Mouse (Mus musculus): Measurements from ENCODE around the gene Rab31. TPM values are rescaled to one million over a fixed set of nuclear protein-coding genes. Genes with fewer than 3 reads are reported as not detected.

Gene Rab31
- polyA plus RNA-seq, 1 experiment from 2014 or later: 39.2 TPM

- no peak overlapping the region for H3K4me3 ChIP-seq (ENCODE audit: low read depth, low read length)
- 78% methylated on average over 6 of the region's 6 CpGs for WGBS
- no peaks in the 10 kb centered on the region for H3K9me3 ChIP-seq (ENCODE audit: control insufficient read depth, low read depth, low read length)
- no peaks in the 10 kb centered on the region for H3K4me1 ChIP-seq (ENCODE audit: control insufficient read depth, insufficient read depth, low read length)
- H3K9ac ChIP-seq (replicated peaks; ENCODE audit: low read depth, low read length): no peak overlapping the region
- H3K4me2 ChIP-seq (replicated peaks; ENCODE audit: low read depth, low read length): no peak overlapping the region
- no peaks in the 10 kb centered on the region for H3K36me3 ChIP-seq (ENCODE audit: control insufficient read depth, insufficient read depth, low read length)
- no peak overlapping the region for H3K27ac ChIP-seq (ENCODE audit: low read length)
- H3K27me3 ChIP-seq (ENCODE audit: control insufficient read depth, insufficient read depth, low read length): no peaks in the 10 kb centered on the region
- ATAC-seq (ENCODE audit: insufficient number of reproducible peaks, insufficient read depth, low FRiP score, low read depth): no peak
Observed at GRCm38 (mm10) chr17:65726274-65726673, 46.3 kb downstream of the Rab31 start.

- Histone ChIP-seq H3K4me1 (ENCODE audit: control insufficient read depth, insufficient read depth, low read length) (no peaks in the 10 kb centered on the region), H3K9me3 (ENCODE audit: control insufficient read depth, low read depth, low read length) (no peaks in the 10 kb centered on the region), H3K4me3 (ENCODE audit: low read depth, low read length) (no peak overlapping the region), H3K4me2 (replicated peaks; ENCODE audit: low read depth, low read length) (no peak overlapping the region), H3K9ac (replicated peaks; ENCODE audit: low read depth, low read length) (no peak overlapping the region), H3K27ac (ENCODE audit: low read length) (no peak overlapping the region), H3K36me3 (ENCODE audit: control insufficient read depth, insufficient read depth, low read length) (no peaks in the 10 kb centered on the region), H3K27me3 (ENCODE audit: control insufficient read depth, insufficient read depth, low read length) (no peaks in the 10 kb centered on the region)
- 81% methylated on average over 2 of the region's 2 CpGs for WGBS
- ATAC-seq (ENCODE audit: insufficient number of reproducible peaks, insufficient read depth, low FRiP score, low read depth): no peak
Observed at GRCm38 (mm10) chr17:65725814-65726213, 46.7 kb downstream of the Rab31 start.

- WGBS: 71% methylated on average over 8 of the region's 8 CpGs
- ATAC-seq (ENCODE audit: insufficient number of reproducible peaks, insufficient read depth, low FRiP score, low read depth): no peak
- Histone ChIP-seq H3K4me2 (replicated peaks; ENCODE audit: low read depth, low read length) (no peak overlapping the region), H3K9me3 (ENCODE audit: control insufficient read depth, low read depth, low read length) (no peaks in the 10 kb centered on the region), H3K4me1 (ENCODE audit: control insufficient read depth, insufficient read depth, low read length) (no peaks in the 10 kb centered on the region), H3K27me3 (ENCODE audit: control insufficient read depth, insufficient read depth, low read length) (no peaks in the 10 kb centered on the region), H3K9ac (replicated peaks; ENCODE audit: low read depth, low read length) (no peak overlapping the region), H3K27ac (ENCODE audit: low read length) (no peak overlapping the region), H3K4me3 (ENCODE audit: low read depth, low read length) (no peak overlapping the region), H3K36me3 (ENCODE audit: control insufficient read depth, insufficient read depth, low read length) (no peaks in the 10 kb centered on the region)
Observed at GRCm38 (mm10) chr17:65725381-65725780, 47.2 kb downstream of the Rab31 start.

- Histone ChIP-seq H3K27ac (ENCODE audit: low read length) (no peak overlapping the region), H3K4me2 (replicated peaks; ENCODE audit: low read depth, low read length) (no peak overlapping the region), H3K4me3 (ENCODE audit: low read depth, low read length) (no peak overlapping the region), H3K27me3 (ENCODE audit: control insufficient read depth, insufficient read depth, low read length) (no peaks in the 10 kb centered on the region), H3K4me1 (ENCODE audit: control insufficient read depth, insufficient read depth, low read length) (no peaks in the 10 kb centered on the region), H3K36me3 (ENCODE audit: control insufficient read depth, insufficient read depth, low read length) (no peaks in the 10 kb centered on the region), H3K9me3 (ENCODE audit: control insufficient read depth, low read depth, low read length) (no peaks in the 10 kb centered on the region), H3K9ac (replicated peaks; ENCODE audit: low read depth, low read length) (no peak overlapping the region)
- WGBS: 80% methylated on average over 11 of the region's 11 CpGs
- no peak for ATAC-seq (ENCODE audit: insufficient number of reproducible peaks, insufficient read depth, low FRiP score, low read depth)
Observed at GRCm38 (mm10) chr17:65724254-65724653, 48.3 kb downstream of the Rab31 start.

GRCm38 (mm10) chr17:65723633-65724032 is 48.9 kb downstream of the Rab31 start:
- Histone ChIP-seq H3K27ac (ENCODE audit: low read length) (no peak overlapping the region), H3K4me1 (ENCODE audit: control insufficient read depth, insufficient read depth, low read length) (no peaks in the 10 kb centered on the region), H3K9ac (replicated peaks; ENCODE audit: low read depth, low read length) (no peak overlapping the region)

GRCm38 (mm10) chr17:65721330-65721729 is 51.2 kb downstream of the Rab31 start:
- no peak for ATAC-seq (ENCODE audit: insufficient number of reproducible peaks, insufficient read depth, low FRiP score, low read depth)
- H3K27me3 ChIP-seq (ENCODE audit: control insufficient read depth, insufficient read depth, low read length): no peaks in the 10 kb centered on the region

More at GRCm38 (mm10) chr17:65723633-65724032, 48.9 kb downstream of the Rab31 start:
- Histone ChIP-seq H3K36me3 (ENCODE audit: control insufficient read depth, insufficient read depth, low read length) (no peaks in the 10 kb centered on the region), H3K4me2 (replicated peaks; ENCODE audit: low read depth, low read length) (no peak overlapping the region), H3K27me3 (ENCODE audit: control insufficient read depth, insufficient read depth, low read length) (no peaks in the 10 kb centered on the region), H3K4me3 (ENCODE audit: low read depth, low read length) (no peak overlapping the region), H3K9me3 (ENCODE audit: control insufficient read depth, low read depth, low read length) (no peaks in the 10 kb centered on the region)
- ATAC-seq (ENCODE audit: insufficient number of reproducible peaks, insufficient read depth, low FRiP score, low read depth): no peak
- 84% methylated on average over 8 of the region's 8 CpGs for WGBS

GRCm38 (mm10) chr17:65719826-65720225 is 52.7 kb downstream of the Rab31 start:
- no peak for ATAC-seq (ENCODE audit: insufficient number of reproducible peaks, insufficient read depth, low FRiP score, low read depth)
- H3K27ac ChIP-seq (ENCODE audit: low read length): no peak overlapping the region
- no peaks in the 10 kb centered on the region for H3K36me3 ChIP-seq (ENCODE audit: control insufficient read depth, insufficient read depth, low read length)
- no peak overlapping the region for H3K4me2 ChIP-seq (replicated peaks; ENCODE audit: low read depth, low read length)
- no peak overlapping the region for H3K9ac ChIP-seq (replicated peaks; ENCODE audit: low read depth, low read length)
- no peaks in the 10 kb centered on the region for H3K4me1 ChIP-seq (ENCODE audit: control insufficient read depth, insufficient read depth, low read length)
- H3K9me3 ChIP-seq (ENCODE audit: control insufficient read depth, low read depth, low read length): no peaks in the 10 kb centered on the region
- H3K4me3 ChIP-seq (ENCODE audit: low read depth, low read length): no peak overlapping the region
- H3K27me3 ChIP-seq (ENCODE audit: control insufficient read depth, insufficient read depth, low read length): no peaks in the 10 kb centered on the region
- 90% methylated on average over 5 of the region's 5 CpGs for WGBS

More at GRCm38 (mm10) chr17:65721330-65721729, 51.2 kb downstream of the Rab31 start:
- no peaks in the 10 kb centered on the region for H3K4me1 ChIP-seq (ENCODE audit: control insufficient read depth, insufficient read depth, low read length)
- H3K9ac ChIP-seq (replicated peaks; ENCODE audit: low read depth, low read length): no peak overlapping the region
- H3K4me3 ChIP-seq (ENCODE audit: low read depth, low read length): no peak overlapping the region
- no peak overlapping the region for H3K4me2 ChIP-seq (replicated peaks; ENCODE audit: low read depth, low read length)
- no peaks in the 10 kb centered on the region for H3K9me3 ChIP-seq (ENCODE audit: control insufficient read depth, low read depth, low read length)
- H3K27ac ChIP-seq (ENCODE audit: low read length): no peak overlapping the region
- no peaks in the 10 kb centered on the region for H3K36me3 ChIP-seq (ENCODE audit: control insufficient read depth, insufficient read depth, low read length)

- 95% methylated on average over 2 of the region's 2 CpGs for WGBS
- H3K9me3 ChIP-seq (ENCODE audit: control insufficient read depth, low read depth, low read length): no peaks in the 10 kb centered on the region
Observed at GRCm38 (mm10) chr17:65718578-65718977, 54.0 kb downstream of the Rab31 start.

GRCm38 (mm10) chr17:65717658-65718199 is 54.8 kb downstream of the Rab31 start:
- no peak overlapping the region for H3K27ac ChIP-seq (ENCODE audit: low read length)
- no peaks in the 10 kb centered on the region for H3K27me3 ChIP-seq (ENCODE audit: control insufficient read depth, insufficient read depth, low read length)
- H3K4me1 ChIP-seq (ENCODE audit: control insufficient read depth, insufficient read depth, low read length): no peaks in the 10 kb centered on the region
- 78% methylated on average over 4 of the region's 4 CpGs for WGBS
- H3K9me3 ChIP-seq (ENCODE audit: control insufficient read depth, low read depth, low read length): no peaks in the 10 kb centered on the region
- H3K9ac ChIP-seq (replicated peaks; ENCODE audit: low read depth, low read length): no peak overlapping the region
- no peak overlapping the region for H3K4me2 ChIP-seq (replicated peaks; ENCODE audit: low read depth, low read length)
- ATAC-seq (ENCODE audit: insufficient number of reproducible peaks, insufficient read depth, low FRiP score, low read depth): no peak
- H3K36me3 ChIP-seq (ENCODE audit: control insufficient read depth, insufficient read depth, low read length): no peaks in the 10 kb centered on the region
- H3K4me3 ChIP-seq (ENCODE audit: low read depth, low read length): no peak overlapping the region

More at GRCm38 (mm10) chr17:65718578-65718977, 54.0 kb downstream of the Rab31 start:
- Histone ChIP-seq H3K27ac (ENCODE audit: low read length) (no peak overlapping the region), H3K9ac (replicated peaks; ENCODE audit: low read depth, low read length) (no peak overlapping the region), H3K4me1 (ENCODE audit: control insufficient read depth, insufficient read depth, low read length) (no peaks in the 10 kb centered on the region), H3K27me3 (ENCODE audit: control insufficient read depth, insufficient read depth, low read length) (no peaks in the 10 kb centered on the region), H3K4me3 (ENCODE audit: low read depth, low read length) (no peak overlapping the region), H3K4me2 (replicated peaks; ENCODE audit: low read depth, low read length) (no peak overlapping the region), H3K36me3 (ENCODE audit: control insufficient read depth, insufficient read depth, low read length) (no peaks in the 10 kb centered on the region)
- no peak for ATAC-seq (ENCODE audit: insufficient number of reproducible peaks, insufficient read depth, low FRiP score, low read depth)

Data from stomach, embryonic 14.5 days (tissue).